Mouse (Mus musculus) myocyte (in vitro differentiated cells): Measurements from ENCODE around the gene Atraid.

Experiments
- CEBPB ChIP-seq: IDR thresholded peaks from 2 replicates; pipeline ENCODE4 v1.6.1; 2011; ENCODE audit warnings: mild to moderate bottlenecking, moderate library complexity; ENCODE audit not compliant: poor library complexity, insufficient read depth, severe bottlenecking
- E2F4 ChIP-seq: IDR thresholded peaks from one replicate; pipeline ENCODE4 v1.6.1; 2011; ENCODE audit warnings: mild to moderate bottlenecking, control low read depth, moderate library complexity; ENCODE audit not compliant: insufficient read depth
- MAX ChIP-seq: IDR thresholded peaks from one replicate; pipeline ENCODE4 v1.6.1; 2011; ENCODE audit warnings: low read depth, mild to moderate bottlenecking, control low read depth
- MYOD1 ChIP-seq, 3 experiments: IDR thresholded peaks; one replicate each; pipeline ENCODE4 v1.6.1; 2011; ENCODE audit warnings: control low read depth in 2 of 3, low read depth in 2 of 3, mild to moderate bottlenecking in 2 of 3, moderate library complexity in 1 of 3; ENCODE audit not compliant: insufficient read length in 2 of 3, control insufficient read depth in 1 of 3
- POLR2A ChIP-seq: IDR thresholded peaks from one replicate; pipeline ENCODE4 v1.6.1; 2011; ENCODE audit warnings: low read depth, mild to moderate bottlenecking, control low read depth, moderate library complexity; ENCODE audit not compliant: insufficient read length
- POLR2AphosphoS2 ChIP-seq: IDR thresholded peaks from one replicate; pipeline ENCODE4 v1.6.1; 2011; ENCODE audit warnings: low read depth, control low read depth; ENCODE audit not compliant: insufficient read length
- REST ChIP-seq: IDR thresholded peaks from one replicate; pipeline ENCODE4 v1.6.1; 2011; ENCODE audit warnings: mild to moderate bottlenecking, control low read depth, moderate library complexity; ENCODE audit not compliant: insufficient read depth, insufficient read length
- SRF ChIP-seq: IDR thresholded peaks from one replicate; pipeline ENCODE4 v1.6.1; 2011; ENCODE audit warnings: low read depth; ENCODE audit not compliant: control insufficient read depth, insufficient read length
- TCF12 ChIP-seq: IDR thresholded peaks from one replicate; pipeline ENCODE4 v1.6.1; 2011; ENCODE audit warnings: mild to moderate bottlenecking, control low read depth; ENCODE audit not compliant: poor library complexity, insufficient read depth, severe bottlenecking
- TCF3 ChIP-seq: IDR thresholded peaks from one replicate; pipeline ENCODE4 v1.6.1; 2011; ENCODE audit warnings: low read depth, control low read depth; ENCODE audit not compliant: insufficient read length
- USF1 ChIP-seq: IDR thresholded peaks from one replicate; pipeline ENCODE4 v1.6.1; 2011; ENCODE audit warnings: low read depth, mild to moderate bottlenecking, control low read depth, moderate library complexity

DNA sequence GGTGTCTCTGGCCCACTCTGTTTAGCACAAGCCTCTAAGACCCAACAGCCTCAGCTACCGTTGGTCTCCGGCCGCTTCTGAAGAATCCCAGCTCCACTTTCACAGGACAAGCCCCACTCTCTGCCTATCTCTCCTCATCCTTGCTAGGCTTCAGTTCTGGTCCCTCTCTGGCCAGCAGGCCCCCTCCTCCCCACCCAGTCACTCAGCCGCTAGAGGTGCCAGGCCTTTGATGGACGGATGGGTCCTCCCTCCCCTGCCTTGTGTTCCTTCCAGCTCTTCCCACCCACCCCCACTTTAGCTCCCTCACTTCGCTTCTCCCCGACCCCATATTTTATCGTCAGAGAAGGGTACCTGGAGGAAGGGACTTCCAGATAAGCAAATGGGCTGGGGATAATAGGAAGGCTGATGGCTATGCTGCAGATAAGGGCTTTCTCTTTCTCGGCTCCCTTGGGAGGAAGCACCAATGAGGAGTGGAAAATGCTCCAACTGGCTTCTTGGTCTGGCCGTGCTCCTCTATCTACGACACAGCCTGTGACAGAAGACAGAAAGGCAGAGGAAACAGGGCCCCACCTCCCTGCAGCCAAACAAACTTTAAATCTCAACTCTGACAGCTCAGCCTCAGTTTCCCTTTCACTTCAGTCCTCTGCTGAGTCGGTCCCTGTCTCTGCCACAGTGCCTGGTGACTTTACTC, 35.0 kb downstream of the Atraid start:
- TF ChIP-seq POLR2A = no peak
- no peak for TF ChIP-seq POLR2AphosphoS2
- TF ChIP-seq USF1 = no peak
- no peak for TF ChIP-seq E2F4
- no peak for TF ChIP-seq MYOD1 (IDR thresholded peaks at IDR 0.05; ENCODE audit: control insufficient read depth in 1 of 3, insufficient read length in 2 of 3, low read depth in 2 of 3)
- no peak for TF ChIP-seq TCF3
- no peak for TF ChIP-seq MAX
- TF ChIP-seq TCF12 = no peak
- TF ChIP-seq SRF = no peak
- TF ChIP-seq REST = no peak
- no peak for TF ChIP-seq CEBPB
